ENCODE assay signal across 8 mouse cellular contexts in genomic region chr11:117888853-117889822, GRCm38 (mm10). TPM values are rescaled to one million over a fixed set of nuclear protein-coding genes. Genes with fewer than 3 reads are reported as not detected.
DNase-seq lines count a peak whose midpoint lies in the region; ATAC-seq and TF ChIP-seq lines count a peak whose summit lies in the region.

No protein-coding gene starts in this region.

- H3K4me2 ChIP-seq in embryonic facial prominence, embryonic 12.5 days (replicated peaks): peak overlapping the region; percentile 56
- peak overlapping the region; percentile 41 for H3K4me2 ChIP-seq in neural tube, embryonic 14.5 days (ENCODE audit: low read depth, low read length)

- no peaks in the 10 kb centered on the region for H3K9me3 ChIP-seq in embryonic facial prominence, embryonic 12.5 days
- no peaks in the 10 kb centered on the region for H3K9me3 ChIP-seq in limb, embryonic 10.5 days (replicated peaks)
- no peaks in the 10 kb centered on the region for H3K9me3 ChIP-seq in neural tube, embryonic 14.5 days (ENCODE audit: control insufficient read depth, low read length)

- H3K36me3 ChIP-seq in embryonic facial prominence, embryonic 12.5 days: no peaks in the 10 kb centered on the region
- no peaks in the 10 kb centered on the region for H3K36me3 ChIP-seq in limb, embryonic 10.5 days
- no peaks in the 10 kb centered on the region for H3K36me3 ChIP-seq in neural tube, embryonic 14.5 days (ENCODE audit: control insufficient read depth, insufficient read depth, low read length)
- no peaks in the 10 kb centered on the region for H3K36me3 ChIP-seq in thymus, adult 2 months (ENCODE audit: control insufficient read depth, insufficient read depth, low read length)

- peak overlapping the region; percentile 41 for H3K9ac ChIP-seq in embryonic facial prominence, embryonic 12.5 days
- H3K9ac ChIP-seq in neural tube, embryonic 14.5 days (replicated peaks; ENCODE audit: low read depth, low read length): 0 out of 2 replicates have a peak overlapping the region, but pooled peaks have one; percentile 25

- peaks cover 31% of the 10 kb centered on the region for H3K4me1 ChIP-seq in embryonic facial prominence, embryonic 12.5 days
- H3K4me1 ChIP-seq in limb, embryonic 10.5 days: peaks cover 48% of the 10 kb centered on the region
- peaks cover 27% of the 10 kb centered on the region for H3K4me1 ChIP-seq in neural tube, embryonic 14.5 days (ENCODE audit: control insufficient read depth, insufficient read depth, low read length)
- peaks cover 46% of the 10 kb centered on the region for H3K4me1 ChIP-seq in thymus, adult 2 months (replicated peaks; ENCODE audit: control insufficient read depth, insufficient read depth, low read length)

- TF ChIP-seq POLR2A in thymus, adult 2 months (IDR thresholded peaks at IDR 0.05; ENCODE audit: control insufficient read depth, extremely low read depth, insufficient read depth, low read length, poor library complexity): no peak

- 5% methylated on average over 33 of the region's 33 CpGs for WGBS in embryonic facial prominence, embryonic 12.5 days
- WGBS in limb, embryonic 10.5 days: 4% methylated on average over 33 of the region's 33 CpGs
- WGBS in neural tube, embryonic 14.5 days: 6% methylated on average over 32 of the region's 33 CpGs
- WGBS in thymus, adult 2 months: 83% methylated on average over 33 of the region's 33 CpGs

- no peak overlapping the region; the same call in 1 of the 2 replicates for H3K27ac ChIP-seq in layer of hippocampus, adult 2 months
- H3K27ac ChIP-seq in embryonic facial prominence, embryonic 12.5 days: peak overlapping the region; percentile 57
- peak overlapping the region; percentile 83 for H3K27ac ChIP-seq in limb, embryonic 10.5 days
- peak overlapping the region; percentile 41; the same call in 1 of the 2 replicates for H3K27ac ChIP-seq in neural tube, embryonic 14.5 days (ENCODE audit: low read depth, low read length)
- H3K27ac ChIP-seq in thymus, adult 2 months (ENCODE audit: control insufficient read depth, insufficient read depth, low read length): no peak overlapping the region

- peaks cover 22% of the 10 kb centered on the region for H3K27me3 ChIP-seq in embryonic facial prominence, embryonic 12.5 days
- peaks cover 79% of the 10 kb centered on the region for H3K27me3 ChIP-seq in limb, embryonic 10.5 days (ENCODE audit: low read depth, poor library complexity, severe bottlenecking)
- H3K27me3 ChIP-seq in neural tube, embryonic 14.5 days (ENCODE audit: control insufficient read depth, insufficient read depth, low read length): no peaks in the 10 kb centered on the region
- H3K27me3 ChIP-seq in thymus, adult 2 months (ENCODE audit: control insufficient read depth, insufficient read depth, low read length): no peaks in the 10 kb centered on the region

- ATAC-seq in embryonic facial prominence, embryonic 12.5 days (ENCODE audit: insufficient number of reproducible peaks, insufficient read depth, low FRiP score, low TSS enrichment): 0 out of 2 replicates have a peak, but pooled peaks have one; percentile 53
- no peak for ATAC-seq in neural tube, embryonic 14.5 days (ENCODE audit: low read depth)

- TF ChIP-seq CTCF in layer of hippocampus, adult 2 months (conservative IDR thresholded peaks at IDR 0.05): no peak
- TF ChIP-seq CTCF in thymus, adult 2 months (IDR thresholded peaks at IDR 0.05; ENCODE audit: borderline replicate concordance, control insufficient read depth, extremely low read depth, insufficient read depth, low read length, poor library complexity): no peak

- DNase-seq in layer of hippocampus, adult 2 months (ENCODE audit: low spot score in 2 of 2): no peak
- no peak for DNase-seq in layer of hippocampus, postnatal 25 days (ENCODE audit: extremely low spot score in 1 of 2, low spot score in 1 of 2)
- peak; percentile 79 for DNase-seq in limb, embryonic 10.5 days (ENCODE audit: low spot score)
- DNase-seq in cerebellum, adult 11 months: no peak
- no peak for DNase-seq in thymus, adult 2 months
- DNase-seq in spleen, postnatal 36 days (ENCODE audit: low spot score in 2 of 2): no peak

- H3K4me3 ChIP-seq in layer of hippocampus, adult 2 months: peak overlapping the region; percentile 18; the same call in 1 of the 2 replicates
- H3K4me3 ChIP-seq in embryonic facial prominence, embryonic 12.5 days: peak overlapping the region; percentile 20
- H3K4me3 ChIP-seq in limb, embryonic 10.5 days: peak overlapping the region; percentile 49
- H3K4me3 ChIP-seq in neural tube, embryonic 14.5 days (ENCODE audit: low read depth, low read length): peak overlapping the region; percentile 3; the same call in 1 of the 2 replicates
- H3K4me3 ChIP-seq in thymus, adult 2 months (ENCODE audit: control insufficient read depth, insufficient read depth, low read length): no peak overlapping the region

RNA-seq across cellular contexts. Expression of gene Tha1, which starts 15.9 kb away (rescaled TPM):
- 1 to 10 TPM; 4.7 to 5.3 TPM for total RNA-seq in layer of hippocampus, adult 2 months (2021)
- total RNA-seq in layer of hippocampus, postnatal 25 days (2021): 1 to 10 TPM; 4.2 TPM
- polyA plus RNA-seq in embryonic facial prominence, embryonic 12.5 days (2016; fragmentation: Nextera tagmentation; extraction: Ambion mirVana): 2.5 and 2.8 TPM in 2 replicates
- polyA plus RNA-seq in limb, embryonic 10.5 days (2016; fragmentation: Nextera tagmentation; extraction: Ambion mirVana): 2.4 and 3.3 TPM in 2 replicates
- 3.8 and 4.2 TPM in 2 replicates for polyA plus RNA-seq in neural tube, embryonic 14.5 days (2014; fragmentation: Nextera tagmentation; extraction: Ambion mirVana)
- polyA plus RNA-seq in thymus, adult 2 months (2012; rRNA removed): 15.3 and 16.9 TPM in 2 replicates

RNA-seq across cellular contexts. Expression of gene Tmem235, which starts 28.6 kb away (rescaled TPM):
- total RNA-seq in layer of hippocampus, adult 2 months (2021): not detected
- total RNA-seq in layer of hippocampus, postnatal 25 days (2021): not detected
- not detected in 2 replicates for polyA plus RNA-seq in embryonic facial prominence, embryonic 12.5 days (2016; fragmentation: Nextera tagmentation; extraction: Ambion mirVana)
- not detected in 2 replicates for polyA plus RNA-seq in limb, embryonic 10.5 days (2016; fragmentation: Nextera tagmentation; extraction: Ambion mirVana)
- 0.15 TPM in 1 of 2 replicates, not detected in the other for polyA plus RNA-seq in neural tube, embryonic 14.5 days (2014; fragmentation: Nextera tagmentation; extraction: Ambion mirVana)
- 0.05 TPM in 1 of 2 replicates, not detected in the other for polyA plus RNA-seq in thymus, adult 2 months (2012; rRNA removed)

RNA-seq across cellular contexts. Expression of gene Birc5, which starts 40.1 kb away (rescaled TPM):
- total RNA-seq in layer of hippocampus, adult 2 months (2021): 1 to 10 TPM in 1 of 2 experiments, under 1 TPM in 1; 0.86 to 1.5 TPM
- total RNA-seq in layer of hippocampus, postnatal 25 days (2021): 1 to 10 TPM; 1.2 to 1.3 TPM
- 312 and 318 TPM in 2 replicates for polyA plus RNA-seq in embryonic facial prominence, embryonic 12.5 days (2016; fragmentation: Nextera tagmentation; extraction: Ambion mirVana)
- polyA plus RNA-seq in limb, embryonic 10.5 days (2016; fragmentation: Nextera tagmentation; extraction: Ambion mirVana): 395 and 434 TPM in 2 replicates
- polyA plus RNA-seq in neural tube, embryonic 14.5 days (2014; fragmentation: Nextera tagmentation; extraction: Ambion mirVana): 14.9 and 26.1 TPM in 2 replicates
- polyA plus RNA-seq in thymus, adult 2 months (2012; rRNA removed): 75.4 and 87.2 TPM in 2 replicates

Comparison
In these comparisons a context has a peak if more than half of its experiments do, and no peak if none do; other contexts are left out.
1. H3K27ac ChIP-seq: peak in embryonic facial prominence, embryonic 12.5 days (single experiment), limb, embryonic 10.5 days (single experiment) and neural tube, embryonic 14.5 days (single experiment); none in layer of hippocampus, adult 2 months (single experiment) and thymus, adult 2 months (single experiment).